ENCODE assay signal across 8 mouse cellular contexts in genomic region chrX:13072461-13072982, GRCm38 (mm10). TPM values are rescaled to one million over a fixed set of nuclear protein-coding genes. Genes with fewer than 3 reads are reported as not detected.
DNase-seq lines count a peak whose midpoint lies in the region; ATAC-seq and TF ChIP-seq lines count a peak whose summit lies in the region.

No protein-coding gene starts in this region.

- ATAC-seq in cerebellum, adult (ENCODE audit: insufficient number of reproducible peaks, low FRiP score, low TSS enrichment), result 0 out of 2 replicates have a peak, but pooled peaks have one; percentile 8
- ATAC-seq in forebrain, embryonic 13.5 days, result peak; percentile 14; the same call in 1 of the 2 replicates
- ATAC-seq in heart, postnatal 0 days (ENCODE audit: insufficient read depth, low read depth), result peak; percentile 39
- ATAC-seq in neural tube, embryonic 13.5 days (ENCODE audit: low read depth), result peak; percentile 24
- ATAC-seq in stomach, postnatal 0 days (ENCODE audit: low FRiP score, low TSS enrichment), result peak; percentile 46

- dilution Hi-C loops in CH12.LX (cut with MboI; ENCODE audit: extremely low pct_ligation_motif_present, extremely low pct_unique_long_range_greater_than_20kb, low sequenced_read_pairs), result no loop called here

- H3K9ac ChIP-seq in CH12.LX (ENCODE audit: insufficient read depth, low read depth), result peak overlapping the region; percentile 71
- peak overlapping the region; percentile 92 for H3K9ac ChIP-seq in forebrain, embryonic 13.5 days
- H3K9ac ChIP-seq in heart, postnatal 0 days (replicated peaks; ENCODE audit: low read depth, low read length), result peak overlapping the region; percentile 94
- peak overlapping the region; percentile 92 for H3K9ac ChIP-seq in neural tube, embryonic 13.5 days
- peak overlapping the region; percentile 82 for H3K9ac ChIP-seq in stomach, postnatal 0 days (ENCODE audit: low read length)

- H3K27me3 ChIP-seq in CH12.LX (replicated peaks), result no peaks in the 10 kb centered on the region
- no peaks in the 10 kb centered on the region for H3K27me3 ChIP-seq in forebrain, embryonic 13.5 days
- 0 out of 2 replicates have a peak, but pooled peaks cover 6% of the 10 kb centered on the region for H3K27me3 ChIP-seq in heart, postnatal 0 days (ENCODE audit: control insufficient read depth, insufficient read depth, low read length)
- H3K27me3 ChIP-seq in neural tube, embryonic 13.5 days, result no peaks in the 10 kb centered on the region; the same call in 1 of the 2 replicates
- H3K27me3 ChIP-seq in stomach, postnatal 0 days (ENCODE audit: control insufficient read depth, insufficient read depth, low read length), result no peaks in the 10 kb centered on the region

- peaks cover 11% of the 10 kb centered on the region for H3K79me2 ChIP-seq in CH12.LX (replicated peaks; ENCODE audit: control insufficient read depth, extremely low read depth, insufficient read depth, poor library complexity, severe bottlenecking)

- 17% methylated on average over 25 of the region's 73 CpGs for WGBS in forebrain, embryonic 13.5 days
- WGBS in heart, postnatal 0 days, result 3% methylated on average over 36 of the region's 73 CpGs
- WGBS in neural tube, embryonic 13.5 days, result 15% methylated on average over 41 of the region's 73 CpGs
- WGBS in stomach, postnatal 0 days, result 11% methylated on average over 37 of the region's 73 CpGs

- H3K27ac ChIP-seq in CH12.LX (ENCODE audit: insufficient read depth, low read depth), result peak overlapping the region; percentile 88
- H3K27ac ChIP-seq in forebrain, embryonic 13.5 days, result peak overlapping the region; percentile 95
- peak overlapping the region; percentile 96 for H3K27ac ChIP-seq in heart, postnatal 0 days (ENCODE audit: low read depth)
- H3K27ac ChIP-seq in neural tube, embryonic 13.5 days (replicated peaks), result peak overlapping the region; percentile 97
- H3K27ac ChIP-seq in stomach, postnatal 0 days (replicated peaks), result peak overlapping the region; percentile 96

- no peak for TF ChIP-seq EP300 in CH12.LX (IDR thresholded peaks at IDR 0.05; ENCODE audit: low read length)
- TF ChIP-seq EP300 in heart, postnatal 0 days (IDR thresholded peaks at IDR 0.05; ENCODE audit: low read depth), result no peak
- no peak for TF ChIP-seq EP300 in stomach, postnatal 0 days (optimal IDR thresholded peaks at IDR 0.05)

- no peak overlapping the region for H3K4me2 ChIP-seq in CH12.LX (ENCODE audit: insufficient read depth, low read depth, poor library complexity, severe bottlenecking)
- peak overlapping the region; percentile 59 for H3K4me2 ChIP-seq in forebrain, embryonic 13.5 days
- H3K4me2 ChIP-seq in heart, postnatal 0 days (ENCODE audit: low read depth, low read length), result peak overlapping the region; percentile 61
- peak overlapping the region; percentile 59 for H3K4me2 ChIP-seq in neural tube, embryonic 13.5 days
- H3K4me2 ChIP-seq in stomach, postnatal 0 days (replicated peaks; ENCODE audit: low read depth), result peak overlapping the region; percentile 57

- TF ChIP-seq CTCF in CH12.LX (conservative IDR thresholded peaks at IDR 0.05 in 1 of 2, IDR thresholded peaks at IDR 0.05 in 1 of 2; ENCODE audit: low read depth in 2 of 2, low read length in 2 of 2), result no peak
- TF ChIP-seq CTCF in heart, postnatal 0 days (IDR thresholded peaks at IDR 0.05; ENCODE audit: low read depth), result no peak
- TF ChIP-seq CTCF in stomach, postnatal 0 days (IDR thresholded peaks at IDR 0.05; ENCODE audit: low read depth), result no peak

- H3K9me3 ChIP-seq in CH12.LX (replicated peaks; ENCODE audit: low read length), result no peaks in the 10 kb centered on the region
- H3K9me3 ChIP-seq in forebrain, embryonic 13.5 days (replicated peaks), result no peaks in the 10 kb centered on the region
- no peaks in the 10 kb centered on the region for H3K9me3 ChIP-seq in heart, postnatal 0 days (replicated peaks; ENCODE audit: control insufficient read depth, low read length)
- no peaks in the 10 kb centered on the region for H3K9me3 ChIP-seq in neural tube, embryonic 13.5 days
- no peaks in the 10 kb centered on the region for H3K9me3 ChIP-seq in stomach, postnatal 0 days (ENCODE audit: control insufficient read depth, low read length)

- TF ChIP-seq POLR2A in CH12.LX (IDR thresholded peaks at IDR 0.05; ENCODE audit: low read depth, low read length), result peak; percentile 31; the same call in 1 of the 2 replicates

- DNase-seq in CH12.LX (ENCODE audit: extremely low read depth), result peak; percentile 57
- peak; percentile 55 for DNase-seq in heart, postnatal 0 days (ENCODE audit: low spot score)
- peak; percentile 78 to 87 for DNase-seq in kidney, postnatal 4 days
- peak; percentile 79 to 85 for DNase-seq in lung, adult 18-20 months
- DNase-seq in stomach, postnatal 0 days (ENCODE audit: low spot score), result peak; percentile 80

- peak overlapping the region; percentile 68 to 79 (median 78) for H3K4me3 ChIP-seq in CH12.LX (replicated peaks in 1 of 3; ENCODE audit: low read depth in 2 of 3, low read length in 2 of 3, poor library complexity in 1 of 3)
- H3K4me3 ChIP-seq in forebrain, embryonic 13.5 days, result peak overlapping the region; percentile 70
- peak overlapping the region; percentile 90 for H3K4me3 ChIP-seq in heart, postnatal 0 days (ENCODE audit: low read depth, low read length)
- H3K4me3 ChIP-seq in neural tube, embryonic 13.5 days, result peak overlapping the region; percentile 72
- peak overlapping the region; percentile 69 for H3K4me3 ChIP-seq in stomach, postnatal 0 days (ENCODE audit: low read depth, low read length)

- in situ Hi-C loops in CH12.LX (cut with MboI; ENCODE audit: low pct_ligation_motif_present, low pct_unique_long_range_greater_than_20kb, low sequenced_read_pairs), result no loop called here

- no peaks in the 10 kb centered on the region for H3K4me1 ChIP-seq in CH12.LX (ENCODE audit: control insufficient read depth in 1 of 2, insufficient read depth in 2 of 2)
- peaks cover 6% of the 10 kb centered on the region; the same call in 1 of the 2 replicates for H3K4me1 ChIP-seq in forebrain, embryonic 13.5 days
- H3K4me1 ChIP-seq in heart, postnatal 0 days (ENCODE audit: control insufficient read depth, insufficient read depth), result no peaks in the 10 kb centered on the region
- H3K4me1 ChIP-seq in neural tube, embryonic 13.5 days (replicated peaks), result peaks cover 7% of the 10 kb centered on the region; the same call in 1 of the 2 replicates
- H3K4me1 ChIP-seq in stomach, postnatal 0 days (replicated peaks; ENCODE audit: control insufficient read depth, insufficient read depth), result no peaks in the 10 kb centered on the region

- TF ChIP-seq RAD21 in CH12.LX (IDR thresholded peaks at IDR 0.05; ENCODE audit: low read depth, low read length), result no peak

- peaks cover 0 to 4% of the 10 kb centered on the region in 2 experiments for H3K36me3 ChIP-seq in CH12.LX (replicated peaks in 1 of 2; ENCODE audit: control insufficient read depth in 1 of 2, insufficient read depth in 1 of 2, low read length in 1 of 2)
- 0 out of 2 replicates have a peak, but pooled peaks cover under 1% of the 10 kb centered on the region for H3K36me3 ChIP-seq in forebrain, embryonic 13.5 days (ENCODE audit: poor library complexity, severe bottlenecking)
- no peaks in the 10 kb centered on the region for H3K36me3 ChIP-seq in heart, postnatal 0 days (replicated peaks; ENCODE audit: control insufficient read depth, insufficient read depth, low read length)
- H3K36me3 ChIP-seq in neural tube, embryonic 13.5 days, result no peaks in the 10 kb centered on the region
- H3K36me3 ChIP-seq in stomach, postnatal 0 days (ENCODE audit: control insufficient read depth, insufficient read depth, low read length), result no peaks in the 10 kb centered on the region

TF ChIP-seq in CH12.LX, 34 proteins besides CTCF, POLR2A, EP300 and RAD21:
- TF ChIP-seq SMC3 (IDR thresholded peaks at IDR 0.05; ENCODE audit: low read depth, low read length) (no peak), IRF4 (IDR thresholded peaks at IDR 0.05; ENCODE audit: low read depth, low read length) (0 out of 2 replicates have a peak, but pooled peaks have one; percentile 13), RCOR1 (conservative IDR thresholded peaks at IDR 0.05; ENCODE audit: low read depth, low read length) (no peak), UBTF (IDR thresholded peaks at IDR 0.05; ENCODE audit: low read depth, low read length) (no peak), POLR2AphosphoS2 (IDR thresholded peaks at IDR 0.05; ENCODE audit: low read depth, low read length) (no peak), CHD1 (IDR thresholded peaks at IDR 0.05; ENCODE audit: low read depth, low read length) (no peak), SIN3A (IDR thresholded peaks at IDR 0.05; ENCODE audit: low read length) (no peak), MYC (IDR thresholded peaks at IDR 0.05; ENCODE audit: low read depth, low read length) (no peak), NELFE (IDR thresholded peaks at IDR 0.05; ENCODE audit: low read depth, low read length) (no peak)

RNA-seq across cellular contexts. Expression of gene Usp9x, which starts 1.2 kb away (rescaled TPM):
- 62.8 and 73.2 TPM in 2 replicates for total RNA-seq in CH12.LX (2012; rRNA removed)
- 64.5 and 79.8 TPM in 2 replicates for total RNA-seq in CH12.LX (2014; rRNA removed)
- polyA plus RNA-seq in CH12.LX (2012; ENCODE audit: insufficient read length, low read depth), result 47.1 and 56.3 TPM in 2 replicates
- 36.6 and 43.5 TPM in 2 replicates for polyA plus RNA-seq in forebrain, embryonic 13.5 days (2015; fragmentation: Nextera tagmentation; extraction: Ambion mirVana)
- total RNA-seq in heart, postnatal 0 days (2014; rRNA removed; ENCODE audit: low replicate concordance), result 128 and 165 TPM in 2 replicates
- 13.2 and 17.1 TPM in 2 replicates for polyA plus RNA-seq in heart, postnatal 0 days (2015; fragmentation: Nextera tagmentation; extraction: Ambion mirVana)
- 32.6 and 32.9 TPM in 2 replicates for polyA plus RNA-seq in neural tube, embryonic 13.5 days (2015; fragmentation: Nextera tagmentation; extraction: Ambion mirVana)
- polyA plus RNA-seq in stomach, postnatal 0 days (2015; fragmentation: Nextera tagmentation; extraction: Ambion mirVana), result 10.0 and 11.5 TPM in 2 replicates

Comparison
In these comparisons a context has a peak if more than half of its experiments do, and no peak if none do; other contexts are left out.
1. Peak in every context shown above with its lines: DNase-seq, ATAC-seq, H3K4me3 ChIP-seq and H3K27ac ChIP-seq.